ENCODE assay signal across 18 mouse cellular contexts in genomic region chr2:97178399-97178798, GRCm38 (mm10).
A peak's percentile ranks its signal among the peaks of the same experiment; 100 is the strongest.
DNase-seq lines count a peak whose midpoint lies in the region; ATAC-seq lines count a peak whose summit lies in the region.
"Had no signal": no experiment of that assay in that cellular context is flagged by ENCODE, and none has a peak within 500 bp of the region (broad histone marks: within the 10 kb centered on the region; RNA-seq: fewer than 3 reads in every experiment).

No protein-coding gene starts in this region.

- H3K4me2 ChIP-seq in limb, embryonic 13.5 days (replicated peaks): no peak overlapping the region
- no peak overlapping the region for H3K4me2 ChIP-seq in hindbrain, embryonic 12.5 days (replicated peaks)
- no peak overlapping the region for H3K4me2 ChIP-seq in hindbrain, embryonic 14.5 days (replicated peaks)
- H3K4me2 ChIP-seq: embryonic facial prominence, embryonic 12.5 days; forebrain, embryonic 13.5 days; forebrain, embryonic 15.5 days had no signal

- no peaks in the 10 kb centered on the region for H3K36me3 ChIP-seq in limb, embryonic 13.5 days
- no peaks in the 10 kb centered on the region for H3K36me3 ChIP-seq in limb, embryonic 10.5 days
- no peaks in the 10 kb centered on the region for H3K36me3 ChIP-seq in hindbrain, embryonic 12.5 days
- no peaks in the 10 kb centered on the region for H3K36me3 ChIP-seq in hindbrain, embryonic 14.5 days (replicated peaks; ENCODE audit: control insufficient read depth, insufficient read depth)
- H3K36me3 ChIP-seq: embryonic facial prominence, embryonic 10.5 days; embryonic facial prominence, embryonic 12.5 days; forebrain, embryonic 15.5 days had no signal

- no peaks in the 10 kb centered on the region for H3K9me3 ChIP-seq in limb, embryonic 13.5 days
- no peaks in the 10 kb centered on the region for H3K9me3 ChIP-seq in limb, embryonic 10.5 days (replicated peaks)
- H3K9me3 ChIP-seq in hindbrain, embryonic 12.5 days (replicated peaks): no peaks in the 10 kb centered on the region
- no peaks in the 10 kb centered on the region for H3K9me3 ChIP-seq in hindbrain, embryonic 14.5 days (ENCODE audit: control insufficient read depth, low read length)
- H3K9me3 ChIP-seq: embryonic facial prominence, embryonic 10.5 days; embryonic facial prominence, embryonic 12.5 days; forebrain, embryonic 13.5 days; forebrain, embryonic 15.5 days had no signal

- H3K27me3 ChIP-seq in limb, embryonic 13.5 days: no peaks in the 10 kb centered on the region
- no peaks in the 10 kb centered on the region for H3K27me3 ChIP-seq in limb, embryonic 10.5 days (ENCODE audit: low read depth, poor library complexity, severe bottlenecking)
- H3K27me3 ChIP-seq in hindbrain, embryonic 12.5 days: no peaks in the 10 kb centered on the region
- no peaks in the 10 kb centered on the region for H3K27me3 ChIP-seq in hindbrain, embryonic 14.5 days (ENCODE audit: control insufficient read depth, insufficient read depth, low read length)
- H3K27me3 ChIP-seq: embryonic facial prominence, embryonic 12.5 days; forebrain, embryonic 13.5 days; forebrain, embryonic 15.5 days had no signal

- H3K9ac ChIP-seq in limb, embryonic 13.5 days: no peak overlapping the region
- H3K9ac ChIP-seq in hindbrain, embryonic 12.5 days: no peak overlapping the region
- H3K9ac ChIP-seq in hindbrain, embryonic 14.5 days: no peak overlapping the region
- H3K9ac ChIP-seq: embryonic facial prominence, embryonic 12.5 days; forebrain, embryonic 13.5 days; forebrain, embryonic 15.5 days; forebrain, postnatal 0 days had no signal

- H3K4me3 ChIP-seq in limb, embryonic 13.5 days: no peak overlapping the region
- no peak overlapping the region for H3K4me3 ChIP-seq in limb, embryonic 10.5 days
- no peak overlapping the region for H3K4me3 ChIP-seq in hindbrain, embryonic 12.5 days
- H3K4me3 ChIP-seq in hindbrain, embryonic 14.5 days (replicated peaks; ENCODE audit: low read length): no peak overlapping the region
- H3K4me3 ChIP-seq: embryonic facial prominence, embryonic 10.5 days; embryonic facial prominence, embryonic 12.5 days; forebrain, embryonic 13.5 days; forebrain, embryonic 15.5 days had no signal

- DNase-seq in limb, embryonic 10.5 days (ENCODE audit: low spot score): no peak
- DNase-seq in forelimb bud, embryonic 11.5 days (ENCODE audit: low read depth, low spot score): peak; percentile 39
- no peak for DNase-seq in hindbrain, embryonic 14.5 days (ENCODE audit: low spot score)
- DNase-seq: adrenal gland, adult 2 months; adrenal gland, postnatal 10 days; adrenal gland, postnatal 25 days; cerebellum, adult 11-12 months; cerebellum, adult 2 months; cerebellum, adult 9-10 months; cerebellum, postnatal 10 days; cerebellum, postnatal 25 days had no signal

- ATAC-seq in limb, embryonic 13.5 days (ENCODE audit: low FRiP score, low read depth): peak; percentile 59; the same call in 1 of the 2 replicates
- no peak for ATAC-seq in hindbrain, embryonic 12.5 days (ENCODE audit: low FRiP score)
- no peak for ATAC-seq in hindbrain, embryonic 14.5 days (ENCODE audit: low FRiP score)
- ATAC-seq: forebrain, embryonic 13.5 days; forebrain, embryonic 15.5 days; forebrain, postnatal 0 days had no signal

- WGBS in limb, embryonic 13.5 days: 32% methylated on average over 4 of the region's 4 CpGs
- 68% methylated on average over 4 of the region's 4 CpGs for WGBS in limb, embryonic 10.5 days
- 77% methylated on average over 4 of the region's 4 CpGs for WGBS in hindbrain, embryonic 12.5 days
- 87% methylated on average over 4 of the region's 4 CpGs for WGBS in hindbrain, embryonic 14.5 days

- 0 out of 2 replicates have a peak, but pooled peaks cover 3% of the 10 kb centered on the region for H3K4me1 ChIP-seq in limb, embryonic 13.5 days
- no peaks in the 10 kb centered on the region for H3K4me1 ChIP-seq in limb, embryonic 10.5 days
- no peaks in the 10 kb centered on the region for H3K4me1 ChIP-seq in hindbrain, embryonic 12.5 days
- H3K4me1 ChIP-seq in hindbrain, embryonic 14.5 days (replicated peaks; ENCODE audit: control insufficient read depth, insufficient read depth, low read length): no peaks in the 10 kb centered on the region
- H3K4me1 ChIP-seq: embryonic facial prominence, embryonic 10.5 days; embryonic facial prominence, embryonic 12.5 days; forebrain, embryonic 13.5 days; forebrain, embryonic 15.5 days had no signal

- no peak overlapping the region for H3K27ac ChIP-seq in limb, embryonic 13.5 days
- no peak overlapping the region for H3K27ac ChIP-seq in limb, embryonic 10.5 days
- no peak overlapping the region for H3K27ac ChIP-seq in hindbrain, embryonic 12.5 days
- H3K27ac ChIP-seq in hindbrain, embryonic 14.5 days: no peak overlapping the region
- H3K27ac ChIP-seq: embryonic facial prominence, embryonic 10.5 days; embryonic facial prominence, embryonic 12.5 days; forebrain, embryonic 13.5 days; forebrain, embryonic 15.5 days had no signal
